Mouse (Mus musculus) liver, adult 2 months (tissue): ENCODE results near the gene Ly75. TPM values are rescaled to one million over a fixed set of nuclear protein-coding genes. Genes with fewer than 3 reads are reported as not detected.

Experiments
- DNase-seq: peaks from one replicate; pipeline ENCODE4 v3.0.0-alpha.2; 2011; ENCODE audit warnings: low read depth, low spot score; ENCODE audit errors: extremely low read depth
- H3K27ac ChIP-seq: fragments of 200-500 bp; replicated peaks from 2 replicates; pipeline ENCODE4 v1.5.1; 2012; ENCODE audit warnings: low read depth, mild to moderate bottlenecking, control low read depth, inconsistent platforms, low read length; ENCODE audit not compliant: insufficient read depth
- H3K27me3 ChIP-seq: fragments of 200-500 bp; 2 replicates; pipeline ENCODE4 v1.6.1; 2012; ENCODE audit warnings: mild to moderate bottlenecking, moderate library complexity, low read length, inconsistent platforms; ENCODE audit not compliant: control insufficient read depth, insufficient read depth
- H3K36me3 ChIP-seq: fragments of 200-500 bp; 2 replicates; pipeline ENCODE4 v1.6.1; 2012; ENCODE audit warnings: low read length, inconsistent platforms; ENCODE audit not compliant: control insufficient read depth, insufficient read depth
- H3K4me1 ChIP-seq: fragments of 200-500 bp; 2 replicates; pipeline ENCODE4 v1.6.1; 2011; ENCODE audit warnings: low read length; ENCODE audit not compliant: control insufficient read depth, insufficient read depth
- H3K4me3 ChIP-seq: fragments of 200-500 bp; 2 replicates; pipeline ENCODE4 v1.5.1; 2011; ENCODE audit warnings: low read depth, mild to moderate bottlenecking, control low read depth, low read length, moderate library complexity; ENCODE audit not compliant: insufficient read depth
- H3K79me2 ChIP-seq: fragments of 200-500 bp; 2 replicates; pipeline ENCODE4 v1.6.1; 2012; ENCODE audit warnings: inconsistent platforms, mild to moderate bottlenecking, low read length, moderate library complexity; ENCODE audit not compliant: control insufficient read depth, insufficient read depth
- H3K9ac ChIP-seq: fragments of 200-500 bp; 2 replicates; pipeline ENCODE4 v1.6.1; 2012; ENCODE audit warnings: low read depth, mild to moderate bottlenecking, control low read depth, inconsistent platforms, low read length
- CTCF ChIP-seq: fragments of 200-500 bp; IDR thresholded peaks from 2 replicates; pipeline ENCODE4 v1.5.1; 2011; ENCODE audit warnings: low read depth, low read length, control low read depth
- POLR2A ChIP-seq: fragments of 200-500 bp; IDR thresholded peaks from 2 replicates; pipeline ENCODE4 v1.6.1; 2011; ENCODE audit warnings: low read length, control low read depth; ENCODE audit not compliant: insufficient read depth; ENCODE audit errors: extremely low read depth
- WGBS: fragments of 180-500 bp; shearing (Covaris S2); methylation state at CpG from one replicate; pipeline ENCODE4 v1.1.7; 2018; 5-methylcytosine and 5-hydroxymethylcytosine counted together
- polyA plus RNA-seq: library from polyadenylated mRNA; depleted of rRNA; stranded (reverse); fragments of >200 nt; gene quantifications from 2 replicates; pipeline ENCODE4 v1.2.3, GENCODE M21; 2012
- total RNA-seq: library from RNA; depleted of rRNA; stranded (reverse); fragments of >200 nt; gene quantifications from 2 replicates; pipeline ENCODE4 v1.2.3, GENCODE M21; 2014

Gene Ly75
- total and polyA plus RNA-seq, 2 experiments = 0.60 to 3.0 TPM

GRCm38 (mm10) chr2:60298266-60298665, 84.8 kb downstream of the Ly75 start:
- 83% methylated on average over 3 of the region's 3 CpGs for WGBS
- DNase-seq = no peak
- no peak overlapping the region for H3K27ac ChIP-seq
- H3K9ac ChIP-seq = no peak overlapping the region
- no peaks in the 10 kb centered on the region for H3K27me3 ChIP-seq
- H3K4me3 ChIP-seq = no peak overlapping the region
- no peak for TF ChIP-seq CTCF
- TF ChIP-seq POLR2A = no peak
- H3K36me3 ChIP-seq = no peaks in the 10 kb centered on the region
- no peaks in the 10 kb centered on the region for H3K79me2 ChIP-seq
- H3K4me1 ChIP-seq = no peaks in the 10 kb centered on the region

DNA sequence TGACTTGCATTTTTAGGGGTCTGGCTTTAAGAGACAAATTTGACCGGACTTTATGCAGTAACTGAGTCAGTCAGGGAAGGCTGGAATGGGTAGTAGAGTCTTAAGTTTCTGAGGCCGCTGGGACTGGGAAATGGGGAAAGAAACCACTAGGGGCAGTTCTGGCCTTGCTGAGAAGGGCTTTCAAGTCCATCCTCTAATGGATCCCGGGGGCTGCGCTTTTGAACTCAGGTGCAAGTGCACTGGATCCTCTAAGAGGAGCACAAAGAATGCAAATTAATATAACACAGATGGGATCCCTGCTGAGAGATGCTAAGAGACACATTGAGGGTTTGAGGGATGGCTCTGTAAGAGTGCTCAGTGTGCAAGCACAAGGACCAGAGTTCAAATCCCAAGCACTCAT, 91.7 kb downstream of the Ly75 start:
- H3K27ac ChIP-seq = no peak overlapping the region
- H3K4me3 ChIP-seq = no peak overlapping the region
- H3K9ac ChIP-seq = no peak overlapping the region
- no peak for DNase-seq
- TF ChIP-seq POLR2A (no peak), CTCF (no peak)
- H3K27me3 ChIP-seq = no peaks in the 10 kb centered on the region
- WGBS = 96% methylated on average over 4 of the region's 4 CpGs
- no peaks in the 10 kb centered on the region for H3K36me3 ChIP-seq
- H3K4me1 ChIP-seq = peaks cover 2% of the 10 kb centered on the region
- no peaks in the 10 kb centered on the region for H3K79me2 ChIP-seq

GRCm38 (mm10) chr2:60289451-60289850, 93.7 kb downstream of the Ly75 start:
- H3K4me3 ChIP-seq = no peak overlapping the region

DNA sequence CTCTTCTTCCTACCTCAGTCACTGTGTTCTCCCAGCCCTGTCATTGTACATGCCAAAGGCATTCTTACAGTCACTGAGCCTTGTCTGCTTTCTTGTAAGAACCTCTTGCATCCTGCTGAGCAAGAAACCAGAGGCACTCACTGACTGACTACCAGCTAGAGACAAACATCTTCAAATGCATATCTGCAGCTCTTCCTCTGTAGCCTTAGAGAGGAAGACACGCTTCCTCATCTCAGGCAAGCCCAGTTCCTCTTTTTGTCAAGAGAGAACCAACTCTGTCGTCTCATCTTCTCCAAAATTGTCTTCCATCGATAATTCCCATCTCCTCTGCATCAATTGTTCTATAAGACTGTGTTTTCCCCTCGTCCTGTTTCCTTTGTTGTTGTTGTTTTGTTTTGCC, 94.5 kb downstream of the Ly75 start:
- Histone ChIP-seq H3K79me2 (no peaks in the 10 kb centered on the region), H3K27me3 (no peaks in the 10 kb centered on the region), H3K36me3 (no peaks in the 10 kb centered on the region), H3K27ac (peak overlapping the region; percentile 32; the same call in 1 of the 2 replicates), H3K9ac (no peak overlapping the region), H3K4me1 (peaks cover 5% of the 10 kb centered on the region), H3K4me3 (no peak overlapping the region)
- peak; percentile 48 for DNase-seq
- TF ChIP-seq POLR2A = no peak
- no peak for TF ChIP-seq CTCF
- WGBS = 73% methylated on average over 4 of the region's 4 CpGs

More at GRCm38 (mm10) chr2:60289451-60289850, 93.7 kb downstream of the Ly75 start:
- no peaks in the 10 kb centered on the region for H3K36me3 ChIP-seq
- no peak overlapping the region for H3K9ac ChIP-seq
- H3K4me1 ChIP-seq = peaks cover 5% of the 10 kb centered on the region
- H3K27me3 ChIP-seq = no peaks in the 10 kb centered on the region
- TF ChIP-seq CTCF = no peak
- no peak for TF ChIP-seq POLR2A
- peak; percentile 66 for DNase-seq
- H3K27ac ChIP-seq = no peak overlapping the region; the same call in 1 of the 2 replicates
- WGBS = 2% methylated on average over 1 of the region's 1 CpGs
- no peaks in the 10 kb centered on the region for H3K79me2 ChIP-seq

DNA sequence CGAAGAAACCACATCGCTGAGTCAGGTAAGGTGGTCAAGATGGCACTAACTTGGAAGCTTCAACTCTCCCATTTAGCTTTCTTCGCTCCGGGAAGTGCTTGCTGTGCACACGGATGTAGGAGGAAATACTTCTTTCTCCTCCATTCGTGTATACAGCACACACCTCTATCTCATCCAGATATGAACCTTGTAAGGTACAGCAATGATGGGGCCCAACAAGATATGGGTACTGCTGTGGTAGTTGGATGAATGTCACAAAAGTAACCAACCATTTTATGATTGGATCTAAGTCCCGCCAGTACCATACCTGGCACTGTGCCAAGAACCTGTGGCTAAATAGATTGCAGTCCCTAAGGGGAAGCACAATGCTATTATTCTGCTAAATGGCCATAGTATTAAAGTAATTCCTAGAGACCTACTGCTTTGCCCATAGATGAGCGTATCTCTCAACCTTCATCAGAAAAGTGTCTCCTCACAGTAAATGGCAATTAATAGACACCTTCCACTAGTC, 97.9 kb downstream of the Ly75 start:
- WGBS = 53% methylated on average over 8 of the region's 8 CpGs
- Histone ChIP-seq H3K36me3 (peaks cover 12% of the 10 kb centered on the region), H3K27ac (peak overlapping the region; percentile 100), H3K79me2 (peaks cover 12% of the 10 kb centered on the region; the same call in 1 of the 2 replicates), H3K4me3 (peak overlapping the region; percentile 79), H3K4me1 (peaks cover 15% of the 10 kb centered on the region), H3K9ac (peak overlapping the region; percentile 81), H3K27me3 (no peaks in the 10 kb centered on the region)
- peak; percentile 58 for DNase-seq
- no peak for TF ChIP-seq CTCF
- no peak for TF ChIP-seq POLR2A

GRCm38 (mm10) chr2:60284467-60284821, 98.7 kb downstream of the Ly75 start, which contains the start of gene Cd302:
Cd302 (minus strand) TSS chr2:60284488.
- H3K27me3 ChIP-seq = no peaks in the 10 kb centered on the region
- H3K4me3 ChIP-seq = peak within 1 kb of the TSS; percentile 79
- peaks cover 17% of the 10 kb centered on the region for H3K4me1 ChIP-seq
- peak within 1 kb of the TSS; percentile 100 for H3K27ac ChIP-seq
- under 1% methylated on average over 4 of the region's 4 CpGs for WGBS
- H3K36me3 ChIP-seq = peaks cover 14% of the 10 kb centered on the region
- H3K79me2 ChIP-seq = peaks cover 16% of the 10 kb centered on the region; the same call in 1 of the 2 replicates
- peak within 1 kb of the TSS; percentile 94 for H3K9ac ChIP-seq
- peak; percentile 99 for DNase-seq
- TF ChIP-seq CTCF (no peak), POLR2A (no peak)
